Mouse (Mus musculus): ENCODE measurements at regions not wholly inside any gene's neighbourhood (a gene's known extent, or its start where the extent isn't known, plus 50 kb on each side); places are given as distances from the start of the nearest gene placed in this dataset.
"Not testable (repeated sequence)": the region's sequence is repeated elsewhere in the genome, so short reads cannot be mapped to it uniquely, and the experiment has no call there.

GRCm38 (mm10) chr2:160507816-160508564 is 137.7 kb upstream of the Top1 start:
- no peak for DNase-seq (ENCODE audit: low read depth)

- no peak for DNase-seq (ENCODE audit: low read depth)
These were observed 135.5 kb upstream of the Top1 start for GRCm38 (mm10) chr2:160510159-160510558.

GRCm38 (mm10) chr2:160510635-160511421 is 134.9 kb upstream of the Top1 start:
- no peak for DNase-seq (ENCODE audit: low read depth)

GRCm38 (mm10) chr2:160515621-160516020 is 130.1 kb upstream of the Top1 start:
- DNase-seq (ENCODE audit: low read depth), result no peak

- DNase-seq (ENCODE audit: low read depth), result no peak
These were observed 129.2 kb upstream of the Top1 start for GRCm38 (mm10) chr2:160516526-160516925.

- peak; percentile 2 for DNase-seq (ENCODE audit: low read depth)
These were observed 120.1 kb upstream of the Top1 start for GRCm38 (mm10) chr2:160525301-160526205.

GRCm38 (mm10) chr2:160526377-160527125 is 119.1 kb upstream of the Top1 start:
- DNase-seq (ENCODE audit: low read depth), result no peak

GRCm38 (mm10) chr2:160529306-160529705 is 116.4 kb upstream of the Top1 start:
- no peak for DNase-seq (ENCODE audit: low read depth)

- no peak for DNase-seq (ENCODE audit: low read depth)
These were observed 115.3 kb upstream of the Top1 start for GRCm38 (mm10) chr2:160530377-160530776.

GRCm38 (mm10) chr2:160537319-160537719 is 108.4 kb upstream of the Top1 start:
- DNase-seq (ENCODE audit: low read depth), result no peak

- no peak for DNase-seq (ENCODE audit: low read depth)
These were observed 100.2 kb upstream of the Top1 start for GRCm38 (mm10) chr2:160545527-160545926.

- no peak for DNase-seq (ENCODE audit: low read depth)
These were observed 93.5 kb upstream of the Top1 start for GRCm38 (mm10) chr2:160552121-160552669.

- DNase-seq (ENCODE audit: low read depth), result no peak
These were observed 84.0 kb upstream of the Top1 start for GRCm38 (mm10) chr2:160561711-160562110.

- DNase-seq (ENCODE audit: low read depth), result no peak
These were observed 77.9 kb upstream of the Top1 start for GRCm38 (mm10) chr2:160567813-160568212.

- DNase-seq (ENCODE audit: low read depth), result no peak
These were observed 76.2 kb upstream of the Top1 start for GRCm38 (mm10) chr2:160569496-160569895.

- DNase-seq (ENCODE audit: low read depth), result peak; percentile 79
These were observed 67.0 kb upstream of the Top1 start for GRCm38 (mm10) chr2:160578384-160579320.

GRCm38 (mm10) chr2:160580250-160580649 is 65.4 kb upstream of the Top1 start:
- DNase-seq (ENCODE audit: low read depth), result no peak

GRCm38 (mm10) chr2:160581029-160581428 is 64.7 kb upstream of the Top1 start:
- DNase-seq (ENCODE audit: low read depth), result no peak

- not testable (repeated sequence) for DNase-seq (ENCODE audit: low read depth)
These were observed 62.7 kb upstream of the Top1 start for GRCm38 (mm10) chr2:160583034-160583433.

- DNase-seq (ENCODE audit: low read depth), result no peak
These were observed 62.2 kb upstream of the Top1 start for GRCm38 (mm10) chr2:160583506-160583905.
